Mouse (Mus musculus) kidney, adult 2 months (tissue): ENCODE data around the gene Astn2. TPM values are rescaled to one million over a fixed set of nuclear protein-coding genes. Genes with fewer than 3 reads are reported as not detected.
A peak's percentile ranks its signal among the peaks of the same experiment; 100 is the strongest.

Experiments used
- DNase-seq: peaks from one replicate; pipeline ENCODE4 v3.0.0; 2021
- H3K27ac ChIP-seq: fragments of 200-500 bp; 2 replicates; pipeline ENCODE4 v1.5.1; 2012; ENCODE audit warnings: low read depth, low read length, control low read depth, inconsistent platforms; ENCODE audit not compliant: insufficient read depth
- H3K27me3 ChIP-seq: fragments of 200-500 bp; replicated peaks from 2 replicates; pipeline ENCODE4 v1.6.1; 2012; ENCODE audit warnings: mild to moderate bottlenecking, moderate library complexity, low read length, inconsistent platforms; ENCODE audit not compliant: control insufficient read depth, insufficient read depth
- H3K36me3 ChIP-seq: fragments of 200-500 bp; 2 replicates; pipeline ENCODE4 v1.6.1; 2012; ENCODE audit warnings: mild to moderate bottlenecking, moderate library complexity, low read length, inconsistent platforms; ENCODE audit not compliant: control insufficient read depth, insufficient read depth
- H3K4me1 ChIP-seq: fragments of 200-500 bp; 2 replicates; pipeline ENCODE4 v1.6.1; 2011; ENCODE audit warnings: low read length; ENCODE audit not compliant: control insufficient read depth, insufficient read depth
- H3K4me3 ChIP-seq: fragments of 200-500 bp; 2 replicates; pipeline ENCODE4 v1.5.1; 2011; ENCODE audit warnings: mild to moderate bottlenecking, low read depth, low read length, control low read depth; ENCODE audit not compliant: insufficient read depth
- CTCF ChIP-seq: fragments of 200-500 bp; conservative IDR thresholded peaks from 2 replicates; pipeline ENCODE4 v1.5.1; 2011; ENCODE audit warnings: low read depth, mild to moderate bottlenecking, control low read depth, low read length, moderate library complexity, mixed read lengths; ENCODE audit not compliant: insufficient read depth, insufficient read length
- POLR2A ChIP-seq: fragments of 200-500 bp; IDR thresholded peaks from one replicate; pipeline ENCODE4 v1.6.1; 2011; ENCODE audit warnings: low read depth, low read length, control low read depth
- WGBS: fragments of 180-500 bp; shearing (Covaris S2); methylation state at CpG from one replicate; pipeline ENCODE4 v1.1.7; 2018; 5-methylcytosine and 5-hydroxymethylcytosine counted together
- polyA plus RNA-seq: library from polyadenylated mRNA; depleted of rRNA; stranded (reverse); fragments of >200 nt; gene quantifications from 2 replicates; pipeline ENCODE4 v1.2.3, GENCODE M21; 2012

The Astn2 gene
- polyA plus RNA-seq, 1 experiment: 2.5 TPM

DNA sequence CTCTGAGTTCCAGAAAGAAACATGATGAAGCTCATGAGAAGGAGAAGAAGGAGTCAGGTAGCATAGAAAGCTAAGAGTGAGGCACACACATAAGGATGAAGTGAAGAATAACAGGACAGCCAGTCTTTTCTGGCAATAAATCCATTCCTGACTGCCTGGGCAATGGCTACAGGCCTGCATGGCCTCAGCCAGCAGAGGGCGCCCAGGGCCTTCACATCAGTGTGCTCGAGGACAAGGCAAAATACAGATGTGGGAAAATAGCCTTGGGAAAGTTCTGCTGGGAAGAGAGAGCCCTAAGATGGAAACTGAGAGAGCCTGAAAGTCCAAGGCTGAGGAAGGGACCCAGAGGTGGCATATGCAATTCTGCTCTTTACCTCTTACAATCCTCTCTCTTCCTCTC, 749.7 kb downstream of the Astn2 start:
- DNase-seq: peak; percentile 72
- H3K27me3 ChIP-seq: no peaks in the 10 kb centered on the region
- H3K36me3 ChIP-seq: no peaks in the 10 kb centered on the region
- peak; percentile 94 for TF ChIP-seq CTCF
- no peak for TF ChIP-seq POLR2A
- no peak overlapping the region for H3K27ac ChIP-seq
- H3K4me1 ChIP-seq: no peaks in the 10 kb centered on the region
- 0% methylated on average over 2 of the region's 2 CpGs for whole genome bisulfite sequencing
- H3K4me3 ChIP-seq: no peak overlapping the region

DNA sequence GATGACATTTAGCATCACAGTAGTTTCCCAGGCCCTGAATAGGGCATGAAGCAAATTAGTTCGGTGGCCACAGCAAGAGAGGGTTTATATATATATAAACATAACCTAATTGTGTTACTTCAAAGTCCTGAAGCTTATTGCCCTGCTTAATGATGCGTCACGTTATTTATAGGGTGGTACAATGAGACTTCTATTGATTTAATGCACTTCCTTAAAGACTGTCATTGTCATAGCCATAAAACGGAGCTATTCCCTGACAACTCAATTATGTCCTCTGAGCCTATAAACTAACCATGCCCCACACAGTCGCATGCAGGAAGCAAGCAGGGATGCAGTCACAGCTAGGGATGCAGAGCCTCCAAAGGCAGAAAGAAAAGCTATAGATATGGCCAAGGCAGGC, 761.8 kb downstream of the Astn2 start:
- no peak for TF ChIP-seq POLR2A
- TF ChIP-seq CTCF: no peak
- DNase-seq: no peak
- Histone ChIP-seq H3K4me3 (no peak overlapping the region), H3K4me1 (no peaks in the 10 kb centered on the region), H3K27ac (no peak overlapping the region), H3K27me3 (no peaks in the 10 kb centered on the region), H3K36me3 (no peaks in the 10 kb centered on the region)
- 18% methylated on average over 5 of the region's 5 CpGs for WGBS

DNA sequence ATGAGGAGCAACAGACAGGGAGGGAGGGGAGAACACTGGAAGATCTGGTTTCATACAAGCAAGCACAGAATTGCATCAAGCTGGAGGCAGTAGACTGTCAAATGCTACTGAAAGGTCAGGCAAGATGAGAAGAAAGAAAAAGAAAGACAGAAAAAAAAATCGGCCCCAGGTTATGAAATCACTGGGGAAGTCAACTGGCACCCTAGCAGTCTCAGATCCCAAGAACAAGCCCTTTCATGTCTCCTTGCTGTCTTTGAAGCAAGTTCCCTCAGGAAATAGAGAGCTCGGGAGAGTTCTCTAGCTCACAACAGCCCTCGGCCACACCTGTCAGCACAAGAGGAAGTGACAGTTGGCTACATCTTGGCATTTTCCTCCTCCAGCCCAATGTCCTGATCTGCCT, 766.2 kb downstream of the Astn2 start:
- Histone ChIP-seq H3K27ac (no peak overlapping the region), H3K4me1 (no peaks in the 10 kb centered on the region), H3K4me3 (no peak overlapping the region), H3K36me3 (no peaks in the 10 kb centered on the region), H3K27me3 (no peaks in the 10 kb centered on the region)
- no peak for DNase-seq
- 50% methylated on average over 3 of the region's 3 CpGs for WGBS
- TF ChIP-seq POLR2A (no peak), CTCF (no peak)

DNA sequence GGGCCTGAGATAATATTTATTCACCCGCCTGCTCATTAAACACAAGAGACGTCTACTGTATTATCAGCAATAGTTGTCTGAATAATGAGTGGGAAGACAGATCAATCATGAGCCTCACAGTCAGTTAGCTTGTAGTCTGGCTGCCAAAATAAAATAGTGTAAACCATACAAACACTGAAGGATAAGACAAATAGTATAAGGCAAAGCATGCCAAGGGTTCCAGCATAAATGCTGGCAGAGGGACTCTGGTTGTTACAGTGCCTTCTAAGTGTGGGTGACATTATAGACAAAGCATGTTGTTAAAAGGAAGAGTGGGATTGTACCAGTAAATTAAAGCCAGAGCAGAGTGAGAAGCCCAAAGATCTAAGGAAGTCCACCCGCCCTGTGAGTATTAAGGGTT, 784.3 kb downstream of the Astn2 start:
- TF ChIP-seq CTCF (no peak), POLR2A (no peak)
- peaks cover 1% of the 10 kb centered on the region for H3K36me3 ChIP-seq
- no peaks in the 10 kb centered on the region for H3K4me1 ChIP-seq
- H3K4me3 ChIP-seq: no peak overlapping the region
- H3K27ac ChIP-seq: no peak overlapping the region
- 89% methylated on average over 3 of the region's 3 CpGs for WGBS
- DNase-seq: no peak
- H3K27me3 ChIP-seq: no peaks in the 10 kb centered on the region

DNA sequence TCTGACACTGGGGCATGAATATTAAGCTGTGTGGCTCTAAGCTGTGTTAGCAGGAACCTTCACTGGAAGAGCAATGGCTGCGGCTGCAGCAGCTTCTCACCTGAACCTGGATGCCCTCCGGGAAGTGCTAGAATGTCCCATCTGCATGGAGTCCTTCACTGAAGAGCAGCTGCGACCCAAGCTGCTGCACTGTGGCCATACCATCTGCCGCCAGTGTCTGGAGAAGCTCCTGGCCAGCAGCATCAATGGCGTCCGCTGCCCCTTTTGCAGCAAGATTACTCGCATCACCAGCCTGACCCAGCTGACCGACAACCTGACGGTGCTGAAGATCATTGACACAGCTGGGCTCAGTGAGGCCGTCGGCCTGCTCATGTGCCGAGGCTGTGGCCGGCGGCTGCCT, 791.3 kb downstream of the Astn2 start:
- TF ChIP-seq CTCF (no peak), POLR2A (no peak)
- Histone ChIP-seq H3K36me3 (peaks cover 8% of the 10 kb centered on the region), H3K27me3 (no peaks in the 10 kb centered on the region), H3K4me3 (no peak overlapping the region), H3K27ac (no peak overlapping the region), H3K4me1 (peaks cover 16% of the 10 kb centered on the region)
- DNase-seq: no peak
- WGBS: 98% methylated on average over 14 of the region's 14 CpGs

DNA sequence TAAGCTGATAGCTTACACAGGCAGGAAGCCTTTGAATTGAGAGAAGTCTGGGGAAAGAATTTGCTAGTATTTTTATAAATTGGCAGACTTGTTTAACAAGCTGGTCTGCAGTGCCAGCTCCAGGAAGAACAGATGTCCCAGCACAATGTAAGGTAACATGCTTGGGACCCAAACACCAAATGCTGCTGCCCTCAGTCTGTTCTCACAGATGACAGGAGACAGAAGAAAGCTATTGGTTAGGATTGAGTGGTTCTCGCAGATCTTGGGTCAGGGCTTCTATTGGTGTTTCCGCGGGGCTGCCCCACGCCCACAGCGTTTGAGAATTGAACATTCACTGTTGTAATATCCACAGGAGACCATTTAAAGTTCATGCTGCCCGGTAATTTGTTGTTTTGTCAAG, 793.5 kb downstream of the Astn2 start:
- WGBS: 65% methylated on average over 6 of the region's 6 CpGs
- peak overlapping the region; percentile 28; the same call in 1 of the 2 replicates for H3K27ac ChIP-seq

DNA sequence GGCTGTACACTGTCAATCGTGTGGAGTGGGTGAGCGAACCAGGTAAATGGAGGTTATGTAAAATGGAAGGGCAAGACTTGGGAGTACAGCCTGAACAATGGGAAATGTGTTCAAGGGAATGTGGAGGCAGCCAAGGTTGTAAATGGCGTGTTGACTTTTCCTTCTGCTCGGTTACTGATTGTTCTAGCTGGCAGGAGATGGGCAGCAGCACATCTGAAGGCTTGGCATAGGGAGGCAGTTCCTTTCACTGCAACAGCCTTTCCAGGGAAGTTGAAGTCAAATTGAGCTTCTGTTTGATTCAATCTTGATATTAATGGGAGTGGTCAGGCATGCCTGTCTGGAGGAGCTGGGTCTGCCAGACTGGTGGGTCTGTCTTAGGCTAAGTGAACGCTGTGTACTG, 794.1 kb downstream of the Astn2 start:
- Histone ChIP-seq H3K27me3 (no peaks in the 10 kb centered on the region), H3K27ac (no peak overlapping the region), H3K36me3 (peaks cover 7% of the 10 kb centered on the region), H3K4me1 (peaks cover 20% of the 10 kb centered on the region), H3K4me3 (no peak overlapping the region)
- WGBS: 65% methylated on average over 5 of the region's 5 CpGs
- TF ChIP-seq CTCF (no peak), POLR2A (no peak)
- DNase-seq: peak; percentile 29

More for the DNA sequence above, 793.5 kb downstream of the Astn2 start:
- Histone ChIP-seq H3K27me3 (no peaks in the 10 kb centered on the region), H3K36me3 (peaks cover 8% of the 10 kb centered on the region), H3K4me1 (peaks cover 20% of the 10 kb centered on the region), H3K4me3 (no peak overlapping the region)
- TF ChIP-seq CTCF: no peak
- TF ChIP-seq POLR2A: no peak
- no peak for DNase-seq

DNA sequence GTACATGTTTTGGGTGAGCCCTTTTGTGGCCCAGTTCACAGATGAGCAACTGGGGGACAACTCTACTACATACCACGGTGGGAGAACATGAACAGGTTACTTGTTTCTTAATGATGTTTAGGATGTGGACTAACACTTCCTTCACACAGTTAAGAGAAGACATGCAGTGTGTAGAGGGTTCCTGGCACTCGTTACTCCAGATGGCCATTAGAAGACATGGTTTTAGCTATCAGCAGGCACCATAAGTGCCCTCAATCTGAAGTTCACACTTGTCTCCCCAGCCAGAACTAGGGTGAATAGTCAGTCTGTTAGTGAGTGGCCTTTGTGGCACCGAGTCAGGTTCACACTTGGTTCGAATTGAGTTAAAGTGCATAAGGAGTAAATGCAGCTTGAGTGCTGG, 796.3 kb downstream of the Astn2 start:
- peaks cover 24% of the 10 kb centered on the region for H3K4me1 ChIP-seq
- no peaks in the 10 kb centered on the region for H3K27me3 ChIP-seq
- no peak for DNase-seq
- no peak for TF ChIP-seq CTCF
- no peak for TF ChIP-seq POLR2A
- no peaks in the 10 kb centered on the region for H3K36me3 ChIP-seq
- WGBS: 96% methylated on average over 4 of the region's 4 CpGs
- H3K4me3 ChIP-seq: no peak overlapping the region
- no peak overlapping the region for H3K27ac ChIP-seq
